Mouse (Mus musculus): ENCODE measurements around the gene Ica1. TPM values are rescaled to one million over a fixed set of nuclear protein-coding genes. Genes with fewer than 3 reads are reported as not detected.

The Ica1 gene
- 10 to 100 TPM in 1 of 2 experiments, 1 to 10 TPM in 1; 9.8 to 12.2 TPM for total RNA-seq (2021)

DNA sequence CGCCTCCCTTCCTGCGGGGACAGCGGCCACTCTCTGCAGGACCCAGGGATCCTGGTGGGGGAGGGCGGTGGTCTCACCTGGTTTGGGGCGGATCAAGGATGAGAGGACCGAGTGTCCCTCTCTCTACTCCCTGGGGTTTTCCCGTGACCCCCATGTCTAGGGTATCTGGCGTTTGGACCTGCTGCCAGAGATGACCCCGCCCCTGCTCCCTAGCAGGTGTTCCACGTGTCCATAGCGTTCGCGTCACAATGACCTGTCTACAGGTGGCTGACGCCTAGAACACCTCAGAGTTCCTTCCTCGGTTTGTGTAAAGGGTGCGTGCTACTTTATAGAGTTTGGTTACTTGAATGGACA is at the start of gene Ica1:
Gene Ica1 (minus strand): TSS at position 193 of the 354 bp plus-strand sequence.
- intact Hi-C loops (cut with DNase I): loop anchor here (5.0 kb wide), 1 partner anchor 49 kb away; no protein-coding TSS in a partner anchor
- no peak for DNase-seq

DNA sequence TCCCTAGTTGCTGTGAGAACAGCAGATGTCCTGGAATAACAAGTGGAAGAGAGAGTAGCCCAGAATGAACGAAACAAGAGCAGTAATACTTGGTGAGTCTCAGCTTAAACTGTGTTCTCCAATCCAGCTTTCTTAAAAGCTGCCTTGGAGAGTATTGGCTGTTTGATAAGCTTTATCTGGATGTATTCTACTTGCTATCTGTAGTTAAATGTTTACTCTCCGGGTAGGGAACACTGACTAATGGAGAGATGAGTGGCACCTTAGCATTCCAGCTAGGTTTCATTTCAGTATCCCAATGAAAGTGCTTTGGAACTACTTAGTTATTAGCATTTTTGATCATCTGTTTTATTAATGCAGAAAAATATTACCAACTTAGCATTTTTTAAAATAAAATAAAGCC is 41.6 kb upstream of the Ica1 start:
- intact Hi-C loops (cut with DNase I): loop anchor here (5.0 kb wide), 1 partner anchor 138 kb away; no protein-coding TSS in a partner anchor
- no peak for DNase-seq

DNA sequence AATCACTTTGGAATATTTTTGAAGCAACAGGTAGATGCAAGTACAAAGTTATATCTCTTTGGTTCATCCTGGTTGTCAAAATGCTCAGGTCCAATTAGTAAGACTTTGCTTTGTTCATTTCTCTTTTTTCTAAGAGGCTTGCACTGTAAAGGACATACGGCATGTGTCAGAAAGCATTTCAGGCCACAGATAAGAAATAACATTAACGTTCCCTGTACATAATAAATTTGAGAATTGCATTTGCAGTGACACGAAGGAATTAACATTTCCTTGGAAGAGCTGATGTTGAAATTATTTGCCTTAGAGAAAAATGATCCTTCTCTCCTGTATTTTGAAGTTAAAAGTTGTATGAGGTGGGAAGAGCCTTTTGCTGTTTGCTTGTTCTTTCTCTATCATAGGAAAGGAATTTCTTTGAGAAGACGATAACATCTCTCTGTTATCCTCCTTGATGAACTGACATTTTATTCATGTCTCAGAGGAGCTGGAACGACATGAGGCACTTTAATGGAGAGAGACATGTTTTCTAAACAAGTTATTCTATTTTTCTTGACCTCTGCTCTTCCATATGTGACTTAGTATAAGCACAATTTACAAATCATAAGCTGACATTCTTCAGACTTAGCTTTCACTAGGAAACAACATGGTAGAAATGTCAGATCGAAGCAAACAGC is 36.2 kb upstream of the Ica1 start:
- DNase-seq: no peak
- intact Hi-C loops (cut with DNase I): no loop called here

DNA sequence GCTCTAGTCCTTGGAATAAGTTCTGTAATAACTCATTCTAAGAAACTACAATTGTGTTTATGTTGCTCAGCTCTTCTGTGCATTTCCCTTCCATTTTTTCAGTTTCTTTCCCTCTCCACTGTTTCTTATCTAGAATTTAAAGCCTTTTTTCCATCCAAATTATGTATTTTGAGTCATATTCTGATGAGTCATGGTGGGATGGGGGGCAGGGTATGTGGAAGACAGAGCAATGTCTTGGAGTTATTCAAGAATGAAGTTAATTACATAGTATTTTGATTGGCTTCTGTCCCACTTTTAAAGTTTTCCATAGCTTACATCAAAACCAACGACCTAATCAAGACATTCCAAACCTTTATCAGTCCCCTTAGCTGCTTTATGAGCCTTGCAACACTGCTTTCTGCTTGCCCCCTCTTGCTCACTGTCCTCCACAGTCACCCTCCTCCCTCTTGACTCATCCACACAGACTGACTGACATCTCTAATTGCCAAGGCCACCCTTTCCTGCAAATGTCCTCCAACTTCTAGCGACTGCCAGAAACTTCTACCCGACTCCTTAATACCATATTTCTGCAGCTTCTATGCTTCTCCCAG is 24.4 kb upstream of the Ica1 start:
- no peak for DNase-seq
- intact Hi-C loops (cut with DNase I): no loop called here

DNA sequence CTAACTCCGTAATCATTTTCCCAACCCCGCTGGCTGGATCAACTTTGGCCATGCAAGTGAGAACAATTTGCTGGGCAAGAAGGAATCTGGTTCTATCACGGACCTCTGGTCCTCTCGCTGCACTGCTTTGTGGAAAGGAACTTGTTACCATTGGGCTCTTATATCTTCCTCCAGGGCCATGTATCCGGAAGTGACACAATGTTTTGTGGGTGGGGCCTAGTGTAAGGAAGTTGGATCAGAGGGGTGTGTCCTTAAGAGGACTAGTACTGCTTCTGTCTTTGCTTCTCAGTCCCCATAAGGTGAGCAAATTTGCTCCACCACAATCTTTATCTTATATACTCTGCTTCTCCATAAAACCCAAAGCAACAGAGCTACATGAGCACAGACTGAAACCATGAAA is 14.1 kb upstream of the Ica1 start:
- no peak for DNase-seq
- intact Hi-C loops (cut with DNase I): no loop called here

DNA sequence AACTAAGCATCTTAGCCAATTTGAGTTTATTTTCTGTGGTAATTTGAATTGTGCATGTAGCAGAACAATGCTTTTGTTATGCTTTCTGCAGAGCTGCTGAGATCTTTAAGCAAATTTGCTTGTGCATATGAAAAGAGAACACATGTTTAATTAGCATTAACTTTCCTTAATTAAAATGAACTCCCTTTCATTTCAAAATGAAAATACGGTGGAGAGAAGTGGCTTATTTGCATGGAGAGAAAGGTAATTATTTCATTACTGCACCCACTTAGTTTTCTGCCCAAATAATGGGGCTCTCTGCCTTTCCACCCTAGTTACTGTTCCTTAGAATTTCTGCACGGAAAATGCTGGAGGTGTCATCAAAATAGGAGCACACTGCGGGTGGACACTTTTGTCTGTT is 13.5 kb upstream of the Ica1 start:
- DNase-seq: no peak
- intact Hi-C loops (cut with DNase I): no loop called here

DNA sequence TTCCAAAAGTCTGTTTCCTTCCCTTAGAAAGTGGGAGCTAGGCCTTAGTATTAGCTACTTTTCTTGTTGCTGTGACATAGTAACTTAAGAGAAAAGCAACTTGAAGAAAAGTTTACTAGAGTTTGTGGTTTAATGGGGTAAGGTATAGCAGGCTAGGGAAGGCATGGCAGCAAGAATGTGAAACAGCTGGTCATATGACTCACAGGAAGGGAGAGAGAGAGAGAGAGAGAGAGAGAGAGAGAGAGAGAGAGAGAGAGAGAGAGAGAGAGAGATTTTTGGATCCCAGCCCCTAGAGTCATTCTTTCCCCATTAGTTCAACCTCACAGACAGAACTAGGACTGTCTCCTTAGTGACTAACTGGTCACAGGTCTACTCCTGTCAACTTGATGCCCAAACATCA is 2.3 kb upstream of the Ica1 start:
- intact Hi-C loops (cut with DNase I): no loop called here
- no peak for DNase-seq

DNA sequence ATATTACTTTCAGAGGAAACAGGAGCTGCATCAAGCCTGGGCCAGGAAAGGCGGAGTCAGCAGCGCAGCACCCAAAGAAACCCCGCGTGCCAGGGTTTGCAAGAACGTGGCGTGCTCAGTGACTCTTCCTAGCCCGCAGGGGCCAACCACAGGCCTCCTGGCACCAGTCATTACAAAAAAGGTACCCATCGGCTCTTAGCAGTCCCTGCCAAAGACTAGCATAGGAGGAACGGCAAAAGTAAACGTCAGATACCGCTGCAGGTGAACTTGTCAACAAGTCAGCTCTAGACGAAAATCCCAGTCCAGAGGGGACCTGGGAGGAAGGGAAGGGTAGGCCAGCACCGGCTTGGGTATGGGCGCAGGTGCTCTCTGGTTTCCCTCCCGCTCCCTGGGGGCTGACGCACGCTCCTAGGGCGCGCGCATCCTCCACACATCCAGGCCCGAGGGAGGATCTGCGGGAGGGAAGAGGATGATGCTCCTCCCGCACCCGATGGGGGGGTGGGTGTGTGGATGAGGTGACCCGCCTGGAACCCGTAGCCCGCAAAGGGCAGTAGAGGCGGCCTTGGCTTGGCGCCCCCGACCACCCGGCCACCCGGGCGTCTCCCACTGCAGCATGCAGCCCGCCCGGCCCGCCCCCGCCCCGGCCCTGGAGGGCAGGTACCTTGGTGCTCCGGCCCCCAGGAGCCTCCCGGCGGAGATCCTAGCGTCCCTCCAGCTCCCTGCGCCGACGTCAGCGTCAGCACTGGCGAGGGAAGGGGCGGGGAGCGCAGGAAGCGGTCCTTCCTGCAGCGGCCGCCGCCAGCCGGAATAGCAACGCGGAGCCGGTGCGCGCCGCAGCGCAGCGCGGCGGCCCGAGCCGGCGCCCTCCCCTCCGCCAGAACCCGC is 635 bp downstream of the Ica1 start:
- peak; percentile 61 to 69 for DNase-seq

DNA sequence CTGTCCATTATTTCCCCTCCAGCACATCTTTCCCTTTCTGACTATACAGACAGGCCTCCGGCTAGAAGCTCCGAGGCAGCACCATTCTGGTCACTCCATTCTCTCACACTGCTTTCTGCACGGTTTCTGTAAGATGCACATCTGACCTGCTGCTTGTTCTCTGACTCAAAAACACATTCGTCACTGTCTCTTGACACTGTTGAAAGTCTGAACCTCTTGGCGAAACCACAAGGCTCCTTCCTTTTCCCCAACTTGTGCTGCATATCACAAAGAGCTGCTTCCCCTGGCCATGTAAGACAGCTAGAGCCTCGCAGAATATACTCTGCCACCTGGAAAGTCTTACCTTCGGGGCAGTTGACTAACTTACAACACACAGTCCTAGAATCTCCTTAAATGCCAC is 6.7 kb downstream of the Ica1 start:
- intact Hi-C loops (cut with DNase I): no loop called here
- DNase-seq: no peak

More for the DNA sequence above, 635 bp downstream of the Ica1 start:
- intact Hi-C loops (cut with DNase I): loop anchor here (5.0 kb wide), 1 partner anchor 50 kb away; no protein-coding TSS in a partner anchor

DNA sequence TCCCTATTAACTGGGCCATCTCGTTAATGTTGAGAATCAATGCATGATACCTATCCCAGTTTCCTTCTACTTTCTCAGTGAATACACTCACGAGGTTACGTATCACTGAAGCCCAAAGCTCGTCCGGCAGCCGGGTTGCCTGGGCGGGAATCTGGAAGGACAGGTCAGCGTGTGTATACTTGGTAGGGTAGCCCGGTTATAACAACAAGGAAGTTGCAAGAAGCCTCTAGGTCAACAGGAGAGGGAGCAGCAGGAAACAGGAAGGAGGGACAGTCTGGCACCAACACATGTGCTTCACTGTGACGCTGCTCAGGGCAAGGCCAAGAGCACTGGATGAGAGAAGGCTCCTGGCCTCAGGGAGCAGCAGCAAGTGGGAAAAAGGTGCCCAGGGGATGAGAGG is 7.9 kb downstream of the Ica1 start:
- DNase-seq: peak; percentile 12 to 18
- intact Hi-C loops (cut with DNase I): no loop called here

DNA sequence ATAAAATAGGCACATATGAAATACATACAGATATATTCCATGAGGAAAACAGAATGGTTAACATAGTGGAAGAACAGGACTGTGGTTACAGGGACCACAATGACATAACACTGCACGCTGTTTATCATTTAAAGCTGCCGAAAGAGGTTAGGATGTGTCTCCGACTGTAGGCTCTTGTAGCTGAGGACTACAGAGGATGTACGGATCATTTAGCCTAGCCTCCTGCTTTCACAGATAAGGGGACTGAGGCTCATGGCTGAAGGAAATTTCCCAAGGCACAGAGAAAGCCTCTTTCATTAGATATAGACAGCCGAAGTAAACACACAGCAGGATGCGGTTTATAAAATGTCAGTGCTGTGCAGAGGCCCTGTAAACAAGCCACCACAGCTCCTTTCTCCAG is 8.5 kb downstream of the Ica1 start:
- intact Hi-C loops (cut with DNase I): no loop called here
- no peak for DNase-seq

DNA sequence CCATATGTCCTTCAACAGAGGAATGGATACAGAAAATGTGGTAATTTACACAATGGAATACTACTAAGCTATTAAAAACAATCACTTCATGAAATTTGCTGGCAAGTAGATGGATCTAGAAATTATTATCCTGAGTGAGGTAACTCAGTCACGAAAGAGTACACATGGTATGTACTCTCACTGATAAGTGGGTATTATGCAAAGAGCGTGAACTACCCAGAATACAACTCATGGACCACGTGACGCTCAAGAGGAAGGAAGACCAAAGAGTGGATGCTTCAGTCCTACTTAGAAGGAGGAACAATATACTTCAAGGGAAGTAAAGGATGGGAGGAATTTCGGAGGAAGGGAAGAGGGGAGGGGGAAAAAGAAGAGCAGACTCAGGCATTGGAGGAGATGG is 11.6 kb downstream of the Ica1 start:
- intact Hi-C loops (cut with DNase I): no loop called here
- DNase-seq: no peak

DNA sequence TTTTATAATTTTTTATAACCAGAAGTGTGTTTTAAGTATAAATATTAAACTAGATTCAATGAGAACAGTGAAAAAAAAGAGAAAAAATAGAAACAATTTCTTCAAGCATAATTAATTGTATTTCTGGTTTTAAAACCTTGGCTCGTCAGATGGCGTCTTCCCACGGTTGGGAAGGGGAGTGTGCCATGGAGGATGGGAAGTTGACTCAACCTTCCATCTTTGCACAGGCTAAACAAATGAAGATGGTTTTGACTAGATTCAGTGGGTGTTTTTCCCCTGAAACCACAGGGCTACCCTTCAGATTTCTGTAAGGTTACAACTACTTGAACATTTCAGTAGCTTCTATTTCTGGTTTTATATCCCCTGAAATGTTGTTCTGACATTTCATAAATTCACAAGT is 12.5 kb downstream of the Ica1 start:
- intact Hi-C loops (cut with DNase I): no loop called here
- DNase-seq: no peak

DNA sequence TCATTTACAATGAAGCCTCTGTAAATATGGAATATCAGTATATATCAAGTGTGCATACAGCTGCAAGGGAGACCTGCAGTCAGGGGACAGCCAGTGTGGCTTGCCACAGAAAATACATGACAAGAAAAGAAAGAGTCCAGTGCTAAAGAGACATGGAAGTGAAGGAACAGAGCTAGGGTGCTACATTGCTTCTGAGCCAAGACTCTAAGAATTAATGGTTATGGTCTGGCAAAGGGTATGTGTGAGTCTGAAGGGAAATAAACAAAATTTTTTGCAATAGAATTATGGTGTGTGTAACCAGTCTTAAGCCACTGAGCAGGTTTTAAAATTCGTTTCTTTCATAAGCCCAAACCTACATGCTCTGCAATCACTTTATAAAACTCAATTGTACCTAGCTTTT is 13.2 kb downstream of the Ica1 start:
- DNase-seq: no peak
- intact Hi-C loops (cut with DNase I): no loop called here

DNA sequence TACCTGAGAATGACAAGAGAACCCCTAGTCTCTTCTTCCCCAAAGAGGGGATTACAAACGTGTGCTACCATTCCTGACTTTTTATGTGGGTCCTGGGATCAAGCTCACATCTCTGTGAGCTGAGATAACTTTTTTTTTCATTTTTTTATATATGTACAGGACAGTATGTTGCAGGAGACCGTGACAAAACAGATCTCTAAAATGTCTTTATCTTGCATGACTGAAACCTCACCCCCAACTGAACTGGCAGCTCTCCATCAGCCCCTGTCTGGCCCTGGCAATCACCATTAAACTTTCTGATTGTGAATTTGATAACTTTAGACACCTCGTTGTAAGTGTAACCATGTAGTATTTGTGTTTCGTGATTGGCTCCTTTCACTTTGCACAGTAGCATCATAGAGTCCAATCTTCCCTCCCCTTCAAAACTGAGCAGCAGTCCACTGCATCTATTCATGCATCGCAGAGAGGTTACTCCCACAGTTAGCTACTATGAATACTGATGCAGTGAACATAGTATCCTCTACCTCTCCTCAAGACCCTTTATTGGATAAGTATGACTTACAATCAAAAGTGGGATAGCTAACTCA is 17.5 kb downstream of the Ica1 start:
- no peak for DNase-seq
- intact Hi-C loops (cut with DNase I): no loop called here

DNA sequence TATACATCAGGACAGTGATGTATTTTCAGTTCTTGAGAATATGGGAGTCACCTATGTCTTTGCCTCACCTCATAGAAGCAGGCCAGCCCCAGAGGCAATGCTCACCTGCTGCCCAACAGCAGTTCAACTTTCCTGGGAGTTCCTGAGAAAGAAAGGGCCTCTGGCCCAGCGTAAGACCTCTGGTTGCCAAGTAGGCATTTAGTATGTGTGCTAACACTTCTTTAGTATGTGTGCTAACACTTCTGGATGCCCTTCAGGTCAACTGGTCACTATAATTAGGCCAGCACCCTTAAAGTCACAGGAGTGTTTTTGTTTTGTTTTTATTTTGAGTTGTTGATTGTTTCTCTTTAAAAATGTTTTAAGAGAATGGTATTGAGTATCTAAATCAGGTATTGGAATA is 18.4 kb downstream of the Ica1 start:
- DNase-seq: no peak
- intact Hi-C loops (cut with DNase I): no loop called here

DNA sequence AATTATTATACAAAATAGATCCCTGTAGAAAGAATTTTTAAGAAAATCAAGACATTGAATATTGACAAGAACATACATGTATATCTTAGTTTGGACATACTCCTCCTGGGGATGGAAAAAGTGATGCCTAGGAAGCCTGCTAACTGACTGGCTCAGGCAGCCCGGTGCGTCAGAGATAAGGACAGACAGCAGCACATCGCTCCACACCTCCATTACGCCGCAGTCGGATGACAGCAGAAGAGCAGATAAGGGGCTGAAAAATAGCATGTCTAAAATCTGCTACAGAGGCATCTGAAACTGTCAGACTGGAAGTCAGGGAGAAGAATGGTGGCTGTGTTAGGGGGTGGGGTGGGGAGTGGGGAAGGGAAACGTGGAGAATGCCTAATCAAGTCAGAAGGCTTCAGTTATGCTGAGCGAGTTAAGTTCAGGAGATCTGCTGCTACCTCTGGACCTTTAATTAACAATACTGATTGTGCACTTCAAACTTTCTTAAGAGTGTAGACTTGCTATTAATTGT is 22.5 kb downstream of the Ica1 start:
- intact Hi-C loops (cut with DNase I): no loop called here
- DNase-seq: no peak

DNA sequence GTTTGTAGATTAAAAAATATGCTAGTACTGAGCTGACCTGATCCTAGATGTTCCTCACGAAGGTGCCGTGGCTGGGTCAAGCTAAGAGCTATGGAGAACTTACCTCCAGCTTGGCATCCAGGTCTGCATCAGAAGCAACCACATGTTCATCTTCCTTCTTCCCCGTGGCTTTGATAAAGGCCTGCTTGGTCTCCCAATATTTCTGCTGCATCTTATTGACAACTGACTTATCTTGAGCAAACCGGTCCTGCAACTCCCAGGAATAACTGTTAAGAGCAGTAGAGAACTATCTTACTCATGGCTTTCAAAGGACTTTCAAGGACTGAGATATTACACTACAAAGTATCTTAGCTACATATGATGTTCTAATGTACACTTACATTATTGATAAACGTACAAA is 23.8 kb downstream of the Ica1 start:
- intact Hi-C loops (cut with DNase I): no loop called here
- no peak for DNase-seq

DNA sequence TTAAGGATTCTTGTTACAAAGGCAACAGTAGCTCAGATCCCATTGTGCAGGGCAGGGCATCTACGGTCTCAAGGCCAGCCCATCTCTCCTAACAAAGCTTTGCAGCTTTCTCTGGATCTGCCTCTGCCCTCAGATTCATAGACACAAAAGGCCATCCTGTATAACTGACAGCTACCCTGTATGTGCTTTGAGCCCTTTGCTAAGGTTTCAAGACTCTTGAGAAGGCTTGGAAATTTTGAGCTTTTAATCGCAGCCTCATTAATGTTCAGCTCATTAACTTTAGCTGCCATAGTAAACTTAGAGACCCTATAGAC is 24.6 kb downstream of the Ica1 start:
- intact Hi-C loops (cut with DNase I): no loop called here
- no peak for DNase-seq

DNA sequence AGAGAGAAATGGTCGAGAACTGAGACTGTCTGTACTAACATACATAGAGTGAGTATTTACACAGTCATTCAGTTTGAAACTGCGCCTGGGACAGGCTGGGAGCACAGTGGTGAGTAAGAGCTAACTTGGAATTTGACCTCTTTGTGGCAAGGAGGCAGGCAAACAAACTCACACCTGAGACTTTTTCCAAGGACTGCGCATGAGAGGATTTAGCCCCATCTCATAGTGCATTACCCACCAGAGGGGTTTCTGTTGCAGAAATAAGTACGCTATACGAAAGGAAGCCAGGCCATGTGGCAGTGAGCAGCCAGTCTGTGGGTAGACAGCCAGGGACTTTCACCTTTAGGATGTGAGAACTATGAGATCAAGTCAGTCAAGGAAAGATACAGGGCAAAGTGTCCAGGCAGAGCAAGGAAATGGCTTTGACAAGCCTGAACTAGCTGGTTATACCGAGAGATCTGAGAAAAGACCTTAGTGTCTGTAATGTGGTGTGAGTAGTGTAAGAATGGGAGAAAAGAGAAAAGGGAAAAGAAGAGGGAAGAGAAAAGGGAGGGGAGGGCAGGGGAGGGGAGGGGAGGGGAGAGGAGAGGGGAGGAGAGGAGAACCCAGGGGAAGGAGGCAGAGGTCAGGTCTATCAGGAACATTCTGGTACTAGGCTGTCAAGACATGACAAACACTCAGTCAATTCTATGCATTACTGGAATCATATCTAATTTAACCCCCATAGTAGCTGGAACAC is 25.1 kb downstream of the Ica1 start:
- DNase-seq: no peak
- intact Hi-C loops (cut with DNase I): no loop called here

DNA sequence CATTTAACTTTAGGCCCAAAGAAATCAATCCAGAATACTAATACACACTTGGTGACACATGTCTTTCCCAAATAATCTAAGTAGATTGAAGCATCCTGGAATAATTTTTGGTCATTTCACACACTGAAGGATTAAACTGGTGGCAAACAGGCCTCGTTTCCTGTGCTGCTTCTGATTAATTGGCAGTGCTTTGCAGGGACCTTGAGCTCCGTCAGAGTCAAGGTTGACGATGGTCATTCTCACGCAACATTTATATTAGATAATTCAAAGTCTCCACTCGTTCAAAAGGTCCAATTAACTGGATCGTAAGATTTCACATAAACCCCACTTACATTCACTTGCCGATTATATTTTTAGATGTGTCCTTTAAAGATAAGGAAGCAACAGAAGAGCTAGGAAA is 33.4 kb downstream of the Ica1 start:
- DNase-seq: no peak
- intact Hi-C loops (cut with DNase I): no loop called here
